ENCODE assay signal across 1 mouse cellular context in the genomic region with DNA sequence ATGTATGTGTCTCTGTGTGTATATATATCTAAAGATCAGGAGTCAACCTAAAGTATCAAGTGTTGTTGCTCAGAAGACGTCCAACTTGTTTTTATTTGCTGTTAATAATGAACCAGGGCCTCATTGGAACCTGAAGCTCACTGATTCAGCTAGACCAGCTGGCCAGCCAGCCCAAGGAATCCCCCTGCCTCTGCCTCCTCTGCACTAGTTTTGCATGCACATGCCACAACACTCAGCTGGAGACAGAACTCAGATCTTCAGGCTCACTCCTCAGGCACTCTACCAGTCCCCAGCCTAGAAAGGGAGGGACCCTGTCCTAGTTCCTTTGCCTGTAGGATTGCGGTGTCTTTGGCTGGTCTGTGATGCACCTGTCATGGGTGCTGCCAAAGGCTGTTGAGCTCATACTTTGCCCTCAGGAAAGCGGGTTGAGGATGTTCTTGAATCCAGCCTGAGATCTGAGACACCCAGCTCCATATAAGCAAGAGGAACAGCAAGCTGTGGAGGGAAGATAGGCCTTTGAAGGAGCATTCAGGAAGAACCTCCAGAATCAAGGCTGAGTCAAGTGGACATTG.
TF ChIP-seq lines count a peak whose summit lies in the region.

No protein-coding gene starts in this region.

TF ChIP-seq in MEL, 35 proteins besides CTCF, POLR2A, EP300 and RAD21 (continued from another document):
- no peak for TF ChIP-seq JUND (IDR thresholded peaks at IDR 0.05; ENCODE audit: low read depth, low read length)
- TF ChIP-seq E2F4 (IDR thresholded peaks at IDR 0.05; ENCODE audit: borderline replicate concordance, low read depth, low read length) = no peak
- TF ChIP-seq POLR2AphosphoS2 (IDR thresholded peaks at IDR 0.05; ENCODE audit: low read length) = no peak
- no peak for TF ChIP-seq ETS1 (IDR thresholded peaks at IDR 0.05; ENCODE audit: low read depth, low read length)
- TF ChIP-seq CHD2 (IDR thresholded peaks at IDR 0.05; ENCODE audit: low read length) = no peak
